Mouse (Mus musculus) MEL (cell line): ENCODE data around the gene Garem2.

Source experiments
- CTCF ChIP-seq, 3 experiments: IDR thresholded peaks in 2 of 3; conservative IDR thresholded peaks in 1 of 3; 2 replicates each; pipeline ENCODE4 v1.5.1; 2011 to 2012; ENCODE audit warnings: low read length in 3 of 3, low read depth in 2 of 3, mild to moderate bottlenecking in 2 of 3, improper control_type of control experiment in 1 of 3, inconsistent platforms in 1 of 3, mixed read lengths in 1 of 3, moderate library complexity in 1 of 3; ENCODE audit not compliant: control insufficient read depth in 1 of 3, insufficient read depth in 1 of 3, poor library complexity in 1 of 3, severe bottlenecking in 1 of 3
- EP300 ChIP-seq, 2 experiments: IDR thresholded peaks; 2 replicates each; pipeline ENCODE4 v1.6.1; 2011; ENCODE audit warnings: improper control_type of control experiment in 2 of 2, low read length in 2 of 2, low read depth in 1 of 2, mild to moderate bottlenecking in 1 of 2
- ETS1 ChIP-seq: IDR thresholded peaks from 2 replicates; pipeline ENCODE4 v1.6.1; 2012; ENCODE audit warnings: low read depth, mild to moderate bottlenecking, inconsistent platforms, low read length, improper control_type of control experiment, moderate library complexity
- GATA1 ChIP-seq: IDR thresholded peaks from 2 replicates; pipeline ENCODE4 v1.6.1; 2011; ENCODE audit warnings: low read depth, low read length, improper control_type of control experiment
- HCFC1 ChIP-seq: IDR thresholded peaks from 2 replicates; pipeline ENCODE4 v1.6.1; 2012; ENCODE audit warnings: low read depth, mild to moderate bottlenecking, inconsistent platforms, low read length, improper control_type of control experiment, moderate library complexity
- JUND ChIP-seq: IDR thresholded peaks from 2 replicates; pipeline ENCODE4 v1.6.1; 2011; ENCODE audit warnings: low read depth, mild to moderate bottlenecking, improper control_type of control experiment, low read length
- MAFK ChIP-seq: IDR thresholded peaks from 2 replicates; pipeline ENCODE4 v1.6.1; 2011; ENCODE audit warnings: low read depth, mild to moderate bottlenecking, low read length, improper control_type of control experiment, borderline replicate concordance
- MAX ChIP-seq: IDR thresholded peaks from 2 replicates; pipeline ENCODE4 v1.6.1; 2011; ENCODE audit warnings: low read length, improper control_type of control experiment
- POLR2A ChIP-seq, 2 experiments: IDR thresholded peaks; 2 replicates each; pipeline ENCODE4 v1.6.1; 2011 to 2012; ENCODE audit warnings: low read length in 2 of 2, mild to moderate bottlenecking in 2 of 2, control low read depth in 1 of 2, improper control_type of control experiment in 1 of 2, low read depth in 1 of 2, moderate library complexity in 1 of 2; ENCODE audit not compliant: control insufficient read depth in 1 of 2, insufficient read depth in 1 of 2, poor library complexity in 1 of 2
- SIN3A ChIP-seq: IDR thresholded peaks from 2 replicates; pipeline ENCODE4 v1.6.1; 2012; ENCODE audit warnings: low read length, improper control_type of control experiment, inconsistent platforms
- UBTF ChIP-seq: IDR thresholded peaks from 2 replicates; pipeline ENCODE4 v1.6.1; 2012; ENCODE audit warnings: low read depth, mild to moderate bottlenecking, inconsistent platforms, low read length, improper control_type of control experiment, moderate library complexity, borderline replicate concordance; ENCODE audit not compliant: insufficient read depth
- ZC3H11A ChIP-seq: IDR thresholded peaks from 2 replicates; pipeline ENCODE4 v1.6.1; 2012; ENCODE audit warnings: low read depth, mild to moderate bottlenecking, inconsistent platforms, low read length, improper control_type of control experiment

- TF ChIP-seq UBTF (no peak), ZC3H11A (no peak), ETS1 (no peak), POLR2A (IDR thresholded peaks at IDR 0.05; ENCODE audit: control insufficient read depth in 1 of 2, insufficient read depth in 1 of 2, low read depth in 1 of 2, low read length in 2 of 2, poor library complexity in 1 of 2) (no peak), CTCF (IDR thresholded peaks at IDR 0.05 in 2 of 3, conservative IDR thresholded peaks at IDR 0.05 in 1 of 3; ENCODE audit: control insufficient read depth in 1 of 3, insufficient read depth in 1 of 3, low read depth in 2 of 3, low read length in 3 of 3, poor library complexity in 1 of 3, severe bottlenecking in 1 of 3) (no peak), JUND (no peak), MAFK (no peak), EP300 (IDR thresholded peaks at IDR 0.05; ENCODE audit: low read depth in 1 of 2, low read length in 2 of 2) (no peak), GATA1 (no peak), HCFC1 (no peak), SIN3A (no peak), MAX (no peak)
Measured at GRCm38 (mm10) chr5:30109899-30110298, 4.9 kb downstream of the Garem2 start.
